ENCODE assay signal across 8 mouse cellular contexts in genomic region chr17:33539106-33539675, GRCm38 (mm10). TPM values are rescaled to one million over a fixed set of nuclear protein-coding genes. Genes with fewer than 3 reads are reported as not detected.
DNase-seq lines count a peak whose midpoint lies in the region; ATAC-seq and TF ChIP-seq lines count a peak whose summit lies in the region.

No protein-coding gene starts in this region.

- no peak for ATAC-seq in heart, embryonic 12.5 days (ENCODE audit: insufficient number of reproducible peaks, low FRiP score)
- ATAC-seq in kidney, postnatal 0 days (replicated peaks; ENCODE audit: low FRiP score, low read depth): peak; percentile 29; the same call in 1 of the 2 replicates

- peak in 1 of 2 experiments; percentile 44 for DNase-seq in heart, adult 2 months
- peak; percentile 29 for DNase-seq in urinary bladder, postnatal 25 days (ENCODE audit: low spot score)
- DNase-seq in urinary bladder, adult 18-20 months (ENCODE audit: low spot score in 2 of 2): no peak
- peak; percentile 79 to 81 for DNase-seq in cerebellum, postnatal 14 days
- peak; percentile 67 for DNase-seq in kidney, postnatal 0 days (ENCODE audit: low spot score)
- peak; percentile 50 for DNase-seq in mesoderm, embryonic 11.5 days (ENCODE audit: low read depth, low spot score)
- no peak for DNase-seq in ovary, postnatal 10 days (ENCODE audit: low spot score)

- no peaks in the 10 kb centered on the region for H3K36me3 ChIP-seq in heart, adult 2 months (ENCODE audit: control insufficient read depth, insufficient read depth, low read length)
- H3K36me3 ChIP-seq in heart, embryonic 12.5 days: peaks cover 57% of the 10 kb centered on the region
- peaks cover 5% of the 10 kb centered on the region; the same call in 1 of the 2 replicates for H3K36me3 ChIP-seq in kidney, postnatal 0 days (ENCODE audit: insufficient read depth, low read length)

- no peak overlapping the region for H3K27ac ChIP-seq in heart, adult 2 months
- no peak overlapping the region for H3K27ac ChIP-seq in heart, embryonic 12.5 days (ENCODE audit: poor library complexity, severe bottlenecking)
- no peak overlapping the region for H3K27ac ChIP-seq in kidney, postnatal 0 days

- no peak overlapping the region for H3K4me3 ChIP-seq in heart, adult 2 months
- H3K4me3 ChIP-seq in heart, embryonic 12.5 days: no peak overlapping the region
- no peak overlapping the region for H3K4me3 ChIP-seq in kidney, postnatal 0 days (replicated peaks; ENCODE audit: low read depth, low read length)

- H3K9ac ChIP-seq in heart, adult 2 months (ENCODE audit: low read depth, low read length): no peak overlapping the region
- no peak overlapping the region for H3K9ac ChIP-seq in heart, embryonic 12.5 days
- no peak overlapping the region for H3K9ac ChIP-seq in kidney, postnatal 0 days (ENCODE audit: low read depth, low read length)

- H3K79me2 ChIP-seq in heart, adult 2 months (replicated peaks; ENCODE audit: control insufficient read depth, insufficient read depth, low read length): no peaks in the 10 kb centered on the region

- TF ChIP-seq EP300 in heart, adult 2 months (IDR thresholded peaks at IDR 0.05; ENCODE audit: insufficient read depth, low read depth, low read length): no peak

- intact Hi-C loops in heart, adult 2 months (cut with DNase I): loop anchor here (1.0 kb wide), 1 partner anchor 100 kb away; no protein-coding TSS in a partner anchor

- 77% methylated on average over 3 of the region's 3 CpGs for WGBS in heart, adult 2 months
- WGBS in heart, embryonic 12.5 days: 81% methylated on average over 3 of the region's 3 CpGs
- WGBS in kidney, postnatal 0 days: 93% methylated on average over 3 of the region's 3 CpGs

- H3K4me2 ChIP-seq in heart, embryonic 12.5 days: no peak overlapping the region
- H3K4me2 ChIP-seq in kidney, postnatal 0 days (ENCODE audit: low read length): no peak overlapping the region

- H3K27me3 ChIP-seq in heart, adult 2 months (ENCODE audit: control insufficient read depth, insufficient read depth, low read length): no peaks in the 10 kb centered on the region
- H3K27me3 ChIP-seq in heart, embryonic 12.5 days (replicated peaks): no peaks in the 10 kb centered on the region
- H3K27me3 ChIP-seq in kidney, postnatal 0 days (ENCODE audit: insufficient read depth, low read length): no peaks in the 10 kb centered on the region

- H3K9me3 ChIP-seq in heart, embryonic 12.5 days (replicated peaks): no peaks in the 10 kb centered on the region
- no peaks in the 10 kb centered on the region for H3K9me3 ChIP-seq in kidney, postnatal 0 days (replicated peaks; ENCODE audit: low read length)

- TF ChIP-seq CTCF in heart, adult 2 months (IDR thresholded peaks at IDR 0.05): peak; percentile 91
- TF ChIP-seq CTCF in kidney, postnatal 0 days (IDR thresholded peaks at IDR 0.05; ENCODE audit: low read depth): peak; percentile 83

- H3K4me1 ChIP-seq in heart, adult 2 months (ENCODE audit: control insufficient read depth, insufficient read depth, low read length): no peaks in the 10 kb centered on the region
- H3K4me1 ChIP-seq in heart, embryonic 12.5 days (replicated peaks): no peaks in the 10 kb centered on the region
- no peaks in the 10 kb centered on the region for H3K4me1 ChIP-seq in kidney, postnatal 0 days (replicated peaks; ENCODE audit: insufficient read depth, low read length)

- no peak for TF ChIP-seq POLR2A in heart, adult 2 months (IDR thresholded peaks at IDR 0.05; ENCODE audit: insufficient read depth, low read depth, low read length)

RNA-seq across cellular contexts. Expression of gene Adamts10, which starts 15.2 kb away (rescaled TPM):
- total RNA-seq in heart, adult 2 months (2021): 10 to 100 TPM; 13.6 to 14.7 TPM
- polyA plus RNA-seq in heart, adult 2 months (2012; rRNA removed): 49.0 and 52.2 TPM in 2 replicates
- 44.1 and 49.0 TPM in 2 replicates for polyA plus RNA-seq in heart, embryonic 12.5 days (2016; fragmentation: Nextera tagmentation; extraction: Ambion mirVana)
- polyA plus RNA-seq in kidney, postnatal 0 days (2015; fragmentation: Nextera tagmentation; extraction: Ambion mirVana): 28.3 and 32.1 TPM in 2 replicates

RNA-seq across cellular contexts. Expression of gene Myo1f, which starts 16.3 kb away (rescaled TPM):
- 1 to 10 TPM; 2.3 to 3.1 TPM for total RNA-seq in heart, adult 2 months (2021)
- polyA plus RNA-seq in heart, adult 2 months (2012; rRNA removed): 2.8 and 3.2 TPM in 2 replicates
- polyA plus RNA-seq in heart, embryonic 12.5 days (2016; fragmentation: Nextera tagmentation; extraction: Ambion mirVana): 1.6 and 1.9 TPM in 2 replicates
- 1.4 and 1.5 TPM in 2 replicates for polyA plus RNA-seq in kidney, postnatal 0 days (2015; fragmentation: Nextera tagmentation; extraction: Ambion mirVana)

Comparison
In these comparisons a context has a peak if more than half of its experiments do, and no peak if none do; other contexts are left out.
1. DNase-seq: peak in urinary bladder, postnatal 25 days (single experiment), cerebellum, postnatal 14 days (2 of 2), kidney, postnatal 0 days (single experiment) and mesoderm, embryonic 11.5 days (single experiment); none in urinary bladder, adult 18-20 months (0 of 2) and ovary, postnatal 10 days (single experiment).